Comparison of ENCODE assay signal across 10 mouse cellular contexts in genomic region chr5:53947549-53948183, GRCm38 (mm10). TPM values are rescaled to one million over a fixed set of nuclear protein-coding genes. Genes with fewer than 3 reads are reported as not detected.
DNase-seq lines count a peak whose midpoint lies in the region; ATAC-seq lines count a peak whose summit lies in the region.
"Had no signal": no experiment of that assay in that cellular context is flagged by ENCODE, and none has a peak within 500 bp of the region (broad histone marks: within the 10 kb centered on the region; RNA-seq: fewer than 3 reads in every experiment).

No protein-coding gene starts in this region.

- no peak for DNase-seq in forebrain, embryonic 10.5 days (ENCODE audit: extremely low spot score, low spot score)
- DNase-seq in lung, postnatal 36 days, result no peak
- DNase-seq in right cerebral cortex, postnatal 25 days, result peak; percentile 33
- no peak for DNase-seq in natural killer cell, adult 2 months (ENCODE audit: low spot score in 2 of 2)
- no peak for DNase-seq in gastrocnemius, postnatal 10 days
- DNase-seq: liver, embryonic 13.5 days had no signal

- H3K9ac ChIP-seq in forebrain, embryonic 13.5 days, result no peak overlapping the region
- no peak overlapping the region for H3K9ac ChIP-seq in lung, embryonic 16.5 days (ENCODE audit: low read length)
- H3K9ac ChIP-seq in intestine, embryonic 16.5 days (ENCODE audit: low read depth, low read length), result no peak overlapping the region
- H3K9ac ChIP-seq: embryonic facial prominence, embryonic 15.5 days; liver, embryonic 13.5 days had no signal

- no peaks in the 10 kb centered on the region for H3K9me3 ChIP-seq in forebrain, embryonic 13.5 days (replicated peaks)
- no peaks in the 10 kb centered on the region for H3K9me3 ChIP-seq in forebrain, embryonic 10.5 days
- no peaks in the 10 kb centered on the region for H3K9me3 ChIP-seq in lung, embryonic 16.5 days (ENCODE audit: control insufficient read depth, low read length)
- H3K9me3 ChIP-seq in intestine, embryonic 16.5 days (ENCODE audit: control insufficient read depth, low read length), result no peaks in the 10 kb centered on the region
- H3K9me3 ChIP-seq: embryonic facial prominence, embryonic 15.5 days; liver, embryonic 13.5 days had no signal

- H3K36me3 ChIP-seq in forebrain, embryonic 13.5 days (ENCODE audit: poor library complexity, severe bottlenecking), result no peaks in the 10 kb centered on the region
- no peaks in the 10 kb centered on the region for H3K36me3 ChIP-seq in forebrain, embryonic 10.5 days (replicated peaks)
- no peaks in the 10 kb centered on the region for H3K36me3 ChIP-seq in lung, embryonic 16.5 days (ENCODE audit: control insufficient read depth, insufficient read depth, low read length)
- H3K36me3 ChIP-seq in intestine, embryonic 16.5 days (ENCODE audit: control insufficient read depth, insufficient read depth, low read length), result no peaks in the 10 kb centered on the region
- H3K36me3 ChIP-seq: embryonic facial prominence, embryonic 15.5 days; liver, embryonic 13.5 days had no signal

- peak overlapping the region; percentile 5; the same call in 1 of the 2 replicates for H3K4me2 ChIP-seq in forebrain, embryonic 13.5 days
- H3K4me2 ChIP-seq in lung, embryonic 16.5 days (ENCODE audit: low read depth, low read length), result no peak overlapping the region
- H3K4me2 ChIP-seq in intestine, embryonic 16.5 days (ENCODE audit: low read depth, low read length), result no peak overlapping the region
- H3K4me2 ChIP-seq: embryonic facial prominence, embryonic 15.5 days; liver, embryonic 13.5 days had no signal

- 30% methylated on average over 9 of the region's 9 CpGs for WGBS in forebrain, embryonic 13.5 days
- 75% methylated on average over 9 of the region's 9 CpGs for WGBS in forebrain, embryonic 10.5 days
- 18% methylated on average over 9 of the region's 9 CpGs for WGBS in lung, embryonic 16.5 days
- 37% methylated on average over 9 of the region's 9 CpGs for WGBS in intestine, embryonic 16.5 days

- H3K27me3 ChIP-seq in forebrain, embryonic 13.5 days, result no peaks in the 10 kb centered on the region
- H3K27me3 ChIP-seq in forebrain, embryonic 10.5 days (ENCODE audit: poor library complexity, severe bottlenecking), result no peaks in the 10 kb centered on the region
- H3K27me3 ChIP-seq in lung, embryonic 16.5 days (ENCODE audit: control insufficient read depth, insufficient read depth, low read depth, low read length), result no peaks in the 10 kb centered on the region
- H3K27me3 ChIP-seq in intestine, embryonic 16.5 days (replicated peaks; ENCODE audit: control insufficient read depth, insufficient read depth, low read length), result no peaks in the 10 kb centered on the region
- H3K27me3 ChIP-seq: embryonic facial prominence, embryonic 15.5 days; liver, embryonic 13.5 days had no signal

- peak; percentile 87 for ATAC-seq in forebrain, embryonic 13.5 days
- ATAC-seq in lung, embryonic 16.5 days (ENCODE audit: low read depth), result peak; percentile 82
- peak; percentile 26; the same call in 1 of the 2 replicates for ATAC-seq in intestine, embryonic 16.5 days

- no peak overlapping the region for H3K4me3 ChIP-seq in forebrain, embryonic 13.5 days
- no peak overlapping the region for H3K4me3 ChIP-seq in forebrain, embryonic 10.5 days
- H3K4me3 ChIP-seq in lung, embryonic 16.5 days (ENCODE audit: low read length), result no peak overlapping the region
- no peak overlapping the region for H3K4me3 ChIP-seq in intestine, embryonic 16.5 days (ENCODE audit: low read length)
- H3K4me3 ChIP-seq: embryonic facial prominence, embryonic 15.5 days; liver, embryonic 13.5 days had no signal

- peak overlapping the region; percentile 65 for H3K27ac ChIP-seq in forebrain, embryonic 13.5 days
- H3K27ac ChIP-seq in forebrain, embryonic 10.5 days, result no peak overlapping the region
- peak overlapping the region; percentile 61 for H3K27ac ChIP-seq in lung, embryonic 16.5 days (ENCODE audit: low read length)
- H3K27ac ChIP-seq in intestine, embryonic 16.5 days (ENCODE audit: low read length), result no peak overlapping the region; the same call in 1 of the 2 replicates
- H3K27ac ChIP-seq: embryonic facial prominence, embryonic 15.5 days; liver, embryonic 13.5 days had no signal

- peaks cover 17% of the 10 kb centered on the region for H3K4me1 ChIP-seq in forebrain, embryonic 13.5 days
- peaks cover 5% of the 10 kb centered on the region; the same call in 1 of the 2 replicates for H3K4me1 ChIP-seq in forebrain, embryonic 10.5 days
- peaks cover 19% of the 10 kb centered on the region for H3K4me1 ChIP-seq in lung, embryonic 16.5 days (replicated peaks; ENCODE audit: control insufficient read depth, insufficient read depth, low read length)
- H3K4me1 ChIP-seq in intestine, embryonic 16.5 days (ENCODE audit: control insufficient read depth, insufficient read depth, low read length), result peaks cover 11% of the 10 kb centered on the region

RNA-seq across cellular contexts. Expression of gene Stim2, which starts 50.6 kb away (rescaled TPM):
- polyA plus RNA-seq in forebrain, embryonic 13.5 days (2015; fragmentation: Nextera tagmentation; extraction: Ambion mirVana), result 18.5 and 19.5 TPM in 2 replicates
- 13.6 and 15.0 TPM in 2 replicates for polyA plus RNA-seq in forebrain, embryonic 10.5 days (2016; fragmentation: Nextera tagmentation; extraction: Ambion mirVana)
- 15.6 and 20.7 TPM in 2 replicates for polyA plus RNA-seq in lung, embryonic 16.5 days (2015; fragmentation: Nextera tagmentation; extraction: Ambion mirVana)
- 9.8 and 13.3 TPM in 2 replicates for polyA plus RNA-seq in intestine, embryonic 16.5 days (2015; fragmentation: Nextera tagmentation; extraction: Ambion mirVana)
- total RNA-seq in gastrocnemius, postnatal 10 days (2021), result 10 to 100 TPM; 50.8 to 58.0 TPM

Comparison
In these comparisons a context has a peak if more than half of its experiments do, and no peak if none do; other contexts are left out.
1. H3K27ac ChIP-seq: peak in forebrain, embryonic 13.5 days (single experiment) and lung, embryonic 16.5 days (single experiment); none in forebrain, embryonic 10.5 days (single experiment) and intestine, embryonic 16.5 days (single experiment).
2. ATAC-seq: peak in every context shown above with its lines; median percentile 87 in forebrain, embryonic 13.5 days; 82 in lung, embryonic 16.5 days; 26 in intestine, embryonic 16.5 days.